Mouse (Mus musculus): ENCODE measurements at regions not wholly inside any gene's neighbourhood (a gene's known extent, or its start where the extent isn't known, plus 50 kb on each side); places are given as distances from the start of the nearest gene placed in this dataset.
A peak's percentile ranks its signal among the peaks of the same experiment; 100 is the strongest.

DNA sequence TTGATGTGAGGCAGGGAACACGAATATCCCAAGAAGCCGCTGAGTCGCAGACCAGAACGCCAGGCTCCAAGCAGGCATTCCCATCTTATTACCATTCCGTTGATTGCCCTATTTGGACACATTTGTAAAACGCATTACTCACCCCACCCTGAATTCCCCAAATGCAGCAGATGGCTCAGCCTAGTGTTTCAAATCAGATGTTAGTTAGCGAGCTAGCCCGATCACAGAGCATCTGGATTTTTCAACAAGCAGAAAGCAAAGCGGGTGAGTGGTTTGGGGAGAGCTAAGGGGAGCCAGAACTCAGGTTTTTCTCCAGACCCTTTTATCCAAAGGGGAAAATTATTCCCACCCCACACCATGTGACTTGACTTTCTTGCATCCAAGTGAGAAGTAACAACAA, 273.2 kb downstream of the Rwdd3 start:
- DNase-seq (ENCODE audit: low spot score) = peak; percentile 26

DNA sequence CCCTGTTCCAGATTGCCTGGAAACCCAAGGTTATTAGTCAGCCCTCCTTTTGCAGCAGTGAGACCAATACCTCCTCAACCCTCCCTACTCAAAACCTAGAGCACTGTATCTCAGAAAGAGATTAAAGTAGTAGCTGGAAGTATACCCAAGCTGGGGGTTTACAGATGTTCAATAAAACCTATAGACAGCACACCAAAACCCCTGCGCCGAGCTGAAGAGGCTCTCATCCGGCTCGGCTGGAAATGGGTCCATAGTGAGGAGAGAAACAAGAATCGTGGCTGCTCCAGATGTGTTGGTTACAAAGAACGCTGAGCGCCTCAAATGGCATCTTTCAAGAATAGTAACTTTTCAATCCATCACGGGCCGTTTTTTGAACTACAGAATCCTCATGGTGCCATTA, 273.7 kb downstream of the Rwdd3 start:
- no peak for DNase-seq (ENCODE audit: low spot score)

DNA sequence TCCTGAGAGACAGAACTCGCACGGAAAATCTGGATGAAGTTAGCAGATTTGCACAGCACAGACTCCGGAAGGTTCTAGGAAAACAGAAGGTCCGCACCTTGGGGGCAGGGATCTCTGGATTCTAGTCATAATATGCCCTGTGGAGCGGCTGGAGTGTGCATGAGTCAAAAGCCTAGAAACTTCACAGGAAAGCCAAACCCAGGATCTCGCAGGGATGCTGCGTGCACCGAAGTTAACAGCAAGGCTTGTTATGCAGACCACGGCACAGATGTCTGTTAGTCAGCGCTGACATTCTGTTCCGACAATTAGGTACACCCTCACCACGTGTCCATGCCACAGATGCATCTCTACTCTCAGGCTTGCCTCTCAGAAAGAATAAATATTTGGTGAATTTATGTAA, 274.3 kb downstream of the Rwdd3 start:
- DNase-seq (ENCODE audit: low spot score) = no peak

DNA sequence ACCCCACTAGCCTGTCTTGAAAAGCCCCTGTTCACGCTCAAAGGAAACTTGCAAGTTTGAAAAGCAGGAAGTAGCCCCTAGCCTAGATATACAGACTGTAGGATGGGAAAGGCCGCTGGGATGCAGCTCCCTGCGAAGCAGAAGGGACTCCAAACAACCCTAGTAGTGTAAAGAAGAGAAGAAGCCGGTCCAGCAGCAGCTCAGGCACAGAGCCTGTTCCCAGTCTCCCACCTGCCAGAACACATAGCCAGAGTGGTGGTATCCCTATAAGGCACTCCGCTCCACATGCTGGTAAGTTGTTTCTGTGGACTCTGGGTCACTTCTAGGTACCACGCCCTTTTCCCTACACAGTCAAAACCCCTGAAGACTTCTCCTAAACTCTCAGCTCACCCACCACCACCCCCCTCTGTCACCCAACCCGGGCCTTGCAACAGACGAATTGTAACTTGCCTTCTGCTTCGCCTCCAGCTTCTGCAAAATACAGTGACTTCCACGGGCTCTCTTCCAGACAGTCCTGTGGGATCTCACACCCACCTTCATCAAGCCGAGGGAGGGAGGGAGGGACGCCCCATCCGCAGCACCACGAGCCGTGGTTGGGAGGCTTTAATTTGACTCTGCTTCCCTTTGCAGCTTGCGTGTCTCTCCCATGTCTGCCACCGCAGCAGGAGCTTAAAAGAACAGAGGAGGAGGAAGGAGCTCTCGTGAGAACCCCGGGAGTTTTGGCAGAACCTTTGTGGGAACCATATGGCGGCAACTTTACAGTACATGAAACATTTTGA, 285.2 kb downstream of the Rwdd3 start:
- DNase-seq (ENCODE audit: low spot score) = no peak

DNA sequence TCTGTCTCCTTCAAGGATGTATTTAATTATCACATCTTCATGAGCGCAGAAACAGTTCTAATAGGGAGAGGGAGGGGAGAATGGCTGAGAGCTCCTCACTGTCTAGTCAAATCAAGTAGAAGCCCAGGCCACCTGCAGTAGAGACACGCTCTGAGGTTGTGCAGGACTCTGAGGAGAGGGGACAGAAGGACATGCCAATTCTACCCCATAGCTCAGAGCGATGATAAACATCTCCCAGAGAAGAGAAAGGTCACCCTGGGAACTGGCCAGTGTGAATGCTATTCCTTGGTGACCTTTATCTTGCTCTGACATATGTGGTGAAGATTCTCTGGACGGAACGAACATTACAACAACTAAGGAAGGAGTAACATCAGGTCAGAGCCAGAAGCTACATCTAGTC, 286.1 kb downstream of the Rwdd3 start:
- DNase-seq (ENCODE audit: low spot score) = peak; percentile 18

DNA sequence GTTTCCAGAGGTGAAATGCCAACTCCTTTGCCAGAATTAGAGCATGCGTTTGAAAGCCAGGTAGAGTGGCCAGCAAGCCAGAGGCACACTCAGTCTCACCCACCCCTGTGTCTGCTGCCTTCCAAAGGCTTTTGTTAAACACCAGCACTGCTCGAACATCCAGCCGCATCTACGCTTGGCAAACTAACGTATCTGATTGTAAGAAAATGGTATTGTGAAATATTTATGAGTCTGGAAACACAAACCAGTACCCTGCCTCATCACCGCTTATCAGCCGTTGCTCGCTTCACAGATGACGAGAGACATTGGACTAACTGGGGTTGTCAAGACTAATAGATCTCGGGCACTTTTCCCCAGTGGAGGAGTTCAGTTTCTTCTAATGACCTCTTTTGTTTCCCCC, 287.3 kb downstream of the Rwdd3 start:
- DNase-seq (ENCODE audit: low spot score) = no peak

DNA sequence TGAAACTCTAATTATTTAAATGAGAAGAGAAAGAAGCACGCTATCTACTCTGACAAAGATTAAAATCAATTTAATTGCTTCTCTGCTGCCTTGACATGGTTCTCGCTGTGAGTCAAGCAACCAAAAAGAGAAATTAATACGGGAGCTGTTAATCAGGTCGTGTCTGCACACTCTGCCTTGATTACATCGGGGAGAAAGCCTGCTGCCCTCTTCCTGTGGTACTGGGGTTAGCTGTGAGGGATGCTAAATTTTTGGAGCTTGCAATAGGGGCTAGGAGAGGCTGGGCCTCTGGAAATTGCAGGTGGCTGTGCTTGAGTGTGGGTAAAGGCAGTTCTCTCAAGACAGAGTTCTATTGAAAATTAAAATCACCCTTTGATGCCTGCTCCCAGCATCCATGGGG, 287.8 kb downstream of the Rwdd3 start:
- peak; percentile 18 for DNase-seq (ENCODE audit: low spot score)

DNA sequence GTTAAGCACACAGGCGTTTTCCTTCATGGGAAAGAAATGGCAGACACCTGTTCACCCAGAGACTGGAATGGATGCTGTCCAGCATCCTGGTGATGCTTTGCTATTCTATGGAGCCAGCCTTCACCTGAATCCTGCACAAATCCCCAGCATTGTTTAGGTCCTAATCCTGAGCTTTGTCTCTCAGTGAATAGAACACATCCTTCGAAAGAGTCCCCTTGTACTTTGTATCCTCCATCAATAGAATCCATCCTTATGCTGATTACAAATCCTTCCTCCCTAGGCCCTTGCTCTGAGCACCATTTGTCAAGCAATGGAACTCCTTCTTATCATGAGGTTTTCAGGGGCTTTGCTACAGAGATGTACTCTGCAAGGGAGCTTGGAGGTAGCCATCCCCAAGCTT, 292.1 kb downstream of the Rwdd3 start:
- no peak for DNase-seq (ENCODE audit: low spot score)

DNA sequence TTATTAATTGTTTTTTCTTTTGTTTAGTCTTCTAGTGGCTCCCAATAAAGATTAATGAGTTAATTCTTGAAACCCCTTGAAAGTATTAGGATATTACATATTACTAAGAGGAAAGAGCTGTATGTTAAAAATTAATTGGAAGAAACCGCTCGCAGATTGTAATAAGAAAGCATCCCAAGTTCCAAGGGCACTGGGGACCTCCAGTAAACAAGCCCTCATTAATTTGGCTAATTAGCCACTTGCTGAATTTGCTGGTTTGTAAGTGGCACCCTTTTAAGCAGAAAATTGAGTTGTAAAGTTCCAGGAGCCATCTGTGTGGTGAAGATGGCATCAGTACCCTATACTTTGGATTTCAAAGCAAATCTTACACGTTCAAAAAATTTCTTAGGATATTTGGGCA, 295.8 kb downstream of the Rwdd3 start:
- DNase-seq (ENCODE audit: low spot score) = no peak

DNA sequence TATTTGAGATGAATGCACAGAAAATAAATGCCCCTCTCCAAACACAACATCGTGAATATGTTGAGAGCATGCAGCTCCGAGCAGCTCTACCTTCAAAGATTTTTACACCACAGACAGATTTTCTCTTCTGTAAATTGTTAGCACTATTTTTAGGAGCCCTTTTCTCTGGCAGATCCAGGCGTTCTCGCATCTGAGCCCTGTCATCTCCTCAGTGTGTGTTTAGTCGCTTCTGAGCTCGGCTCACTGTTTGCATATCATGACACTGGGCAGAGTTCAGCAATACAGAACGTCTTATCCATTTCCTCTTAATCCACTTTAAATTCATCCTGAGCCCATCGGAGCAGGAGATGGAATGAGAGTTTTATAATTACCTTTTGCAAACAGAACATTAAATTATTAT, 306.5 kb downstream of the Rwdd3 start:
- DNase-seq (ENCODE audit: low spot score) = no peak

DNA sequence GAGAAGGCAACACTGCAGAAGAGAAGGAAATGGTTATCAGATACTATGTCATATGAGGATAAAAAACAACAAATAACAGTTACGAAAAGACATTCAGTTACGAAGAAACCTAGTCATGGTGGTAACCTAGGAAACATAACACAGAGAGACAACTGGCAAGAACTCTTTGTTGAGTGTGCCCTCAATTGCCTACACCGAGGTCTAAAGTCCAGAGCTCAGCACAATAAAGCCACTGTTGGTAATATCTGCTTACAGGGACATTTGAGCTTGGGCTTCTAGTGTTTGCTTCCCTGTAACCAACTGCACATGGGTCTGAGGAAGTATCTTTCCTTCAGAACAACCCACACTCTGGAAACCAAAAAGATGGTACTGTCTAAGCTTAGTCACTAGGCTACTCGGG, 309.9 kb downstream of the Rwdd3 start:
- DNase-seq (ENCODE audit: low spot score) = no peak

DNA sequence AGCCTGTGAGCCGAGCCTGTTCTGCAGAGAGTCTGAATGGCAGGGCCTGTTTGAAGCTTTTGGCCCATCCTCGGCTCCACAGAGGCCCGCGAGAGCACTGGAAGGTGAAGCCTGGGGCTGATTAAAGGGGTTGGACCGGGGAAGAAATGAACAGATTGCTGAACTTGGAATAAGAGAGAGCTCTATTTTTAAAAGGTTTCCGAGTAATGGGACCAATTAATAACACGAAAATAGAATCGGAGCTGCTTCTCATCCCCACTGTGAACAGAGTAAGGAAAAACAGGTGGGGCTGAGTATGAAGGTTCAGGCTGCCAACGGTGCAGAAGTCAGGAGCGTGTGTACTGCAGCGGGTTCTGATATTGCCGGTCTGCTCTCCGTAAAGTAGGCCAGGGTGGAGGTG, 313.2 kb downstream of the Rwdd3 start:
- DNase-seq (ENCODE audit: low spot score) = no peak

DNA sequence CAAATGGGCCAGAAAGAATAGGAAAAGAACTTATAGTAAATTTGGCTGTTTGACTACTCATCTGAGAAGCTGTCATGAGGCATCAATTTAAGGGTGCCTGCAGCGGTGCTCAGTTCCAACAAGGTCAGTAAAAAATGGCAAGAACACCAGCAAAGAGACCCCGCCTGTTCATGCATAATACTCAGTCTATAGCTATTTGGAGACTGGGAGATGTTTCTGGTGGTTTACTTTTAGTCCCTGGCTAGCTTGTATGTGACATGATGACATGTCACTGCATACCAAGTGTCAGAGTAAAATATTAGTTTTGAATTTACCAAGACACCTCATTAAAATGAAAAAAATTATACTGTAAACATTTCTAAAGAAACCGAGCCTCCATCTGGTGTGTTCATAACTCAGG, 317.2 kb downstream of the Rwdd3 start:
- no peak for DNase-seq (ENCODE audit: low spot score)

DNA sequence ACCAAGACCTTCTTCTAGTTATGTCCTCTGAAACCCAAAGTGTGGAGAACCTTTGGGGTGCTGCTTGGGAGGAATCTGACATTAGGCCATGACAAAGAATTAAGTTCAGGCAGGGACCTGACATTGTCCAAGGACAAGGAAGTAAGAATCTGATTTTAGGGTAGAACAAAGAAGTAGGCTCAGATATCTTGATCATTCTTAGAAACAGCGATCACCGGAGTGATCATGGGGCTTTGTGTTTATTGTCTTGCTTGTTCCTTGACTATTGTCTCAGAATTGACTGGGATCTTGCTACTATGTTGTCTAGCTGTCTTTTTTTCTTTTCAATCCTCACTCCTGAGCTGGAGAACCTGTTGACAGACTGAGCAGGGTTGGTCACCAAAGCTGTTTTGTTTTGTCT, 327.9 kb downstream of the Rwdd3 start:
- DNase-seq (ENCODE audit: low spot score) = no peak

DNA sequence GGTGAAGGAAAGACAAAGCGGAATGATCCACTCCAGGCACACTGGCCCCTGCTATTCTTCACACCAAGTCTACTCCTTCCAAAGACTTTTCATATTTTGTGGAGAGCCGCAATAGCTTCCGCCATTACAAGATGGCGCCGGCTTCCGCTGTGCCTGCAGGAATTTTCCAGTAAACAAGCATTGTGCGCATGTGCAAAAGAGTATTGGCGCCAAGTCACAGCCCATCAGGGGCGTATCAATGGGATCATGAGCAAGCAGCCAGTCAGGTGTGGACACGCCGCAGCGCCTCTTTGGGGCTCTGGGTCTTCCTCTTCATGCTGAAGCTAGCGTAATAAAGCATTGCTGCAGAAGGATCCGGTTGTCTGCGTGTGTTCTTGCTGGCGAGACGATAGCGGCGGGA, 348.0 kb downstream of the Rwdd3 start:
- no peak for DNase-seq (ENCODE audit: low spot score)

DNA sequence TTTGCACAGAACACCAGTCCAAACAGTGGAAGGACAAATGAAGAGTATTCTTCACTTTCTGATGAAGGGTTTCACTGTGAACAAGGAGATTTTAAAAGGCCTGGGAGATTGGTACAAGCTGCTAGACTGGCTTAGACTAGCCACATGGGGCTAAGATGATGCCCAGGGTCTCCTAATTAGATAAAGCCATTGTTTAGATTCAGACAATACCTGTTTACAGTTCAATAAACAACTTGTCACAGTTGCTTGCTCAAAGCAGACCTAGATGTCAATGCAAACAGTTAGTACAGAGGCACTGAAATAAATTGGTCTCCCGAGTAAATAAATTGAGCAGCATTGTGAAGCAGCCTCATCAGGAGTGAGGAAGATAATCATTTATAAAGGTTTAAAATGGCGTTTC, 359.6 kb downstream of the Rwdd3 start:
- no peak for DNase-seq (ENCODE audit: low spot score)

DNA sequence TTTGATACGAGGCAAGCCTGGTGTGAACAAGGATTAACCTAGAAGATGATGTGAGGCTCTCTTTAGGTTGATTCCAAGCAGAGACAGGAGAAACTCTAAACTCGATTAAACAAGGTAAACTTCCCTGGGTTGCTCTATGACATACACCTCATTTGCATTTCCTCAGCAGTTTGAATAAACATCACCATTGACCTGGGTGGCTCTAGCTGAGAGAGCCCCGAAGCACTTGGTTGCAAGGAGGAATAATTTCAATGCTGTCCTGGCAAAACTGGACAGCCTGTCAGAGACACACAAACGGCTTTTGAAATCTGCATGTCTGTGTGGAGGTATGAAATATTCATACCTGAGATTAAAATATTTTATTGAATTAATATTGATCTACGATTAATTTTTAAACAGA, 361.0 kb downstream of the Rwdd3 start:
- DNase-seq (ENCODE audit: low spot score) = no peak

DNA sequence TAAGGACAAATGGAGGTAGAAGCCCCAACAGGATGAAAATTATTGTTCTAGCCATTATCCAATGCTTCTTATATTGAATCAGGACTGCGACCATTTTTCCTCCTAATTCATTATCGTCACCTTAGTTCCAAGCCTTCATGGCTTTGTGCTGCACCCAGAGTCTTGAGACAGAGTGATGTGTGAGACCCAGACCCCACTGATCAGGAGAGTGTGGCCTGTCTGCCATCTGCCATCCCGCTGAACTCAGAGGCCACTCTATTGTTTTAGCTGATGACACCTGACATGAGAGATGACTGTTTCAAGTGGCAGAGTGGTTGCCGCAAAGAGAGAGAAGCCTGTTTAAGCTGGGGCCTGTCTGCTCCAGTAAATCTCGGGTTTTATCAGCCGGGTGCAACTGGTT, 361.4 kb downstream of the Rwdd3 start:
- DNase-seq (ENCODE audit: low spot score) = no peak

DNA sequence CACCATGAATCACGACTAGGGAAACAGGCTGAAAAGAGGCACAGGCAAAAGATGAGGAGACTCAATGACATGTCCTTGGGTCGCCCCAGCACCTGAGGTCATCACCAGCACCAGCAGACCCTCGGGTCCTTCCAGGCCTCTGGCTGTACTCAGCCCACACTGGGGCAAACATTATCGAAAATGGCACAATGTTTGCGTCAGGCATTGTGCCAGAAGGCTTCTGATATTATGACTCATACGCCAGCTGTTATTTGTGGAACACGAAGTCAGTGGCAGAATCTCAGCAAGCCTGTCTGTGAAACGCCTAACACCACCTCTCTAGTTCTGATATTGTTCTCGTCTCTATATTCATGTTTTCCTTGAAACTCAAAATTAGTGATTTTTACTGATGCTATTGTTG, 384.8 kb downstream of the Rwdd3 start:
- peak; percentile 49 for DNase-seq (ENCODE audit: low spot score)

DNA sequence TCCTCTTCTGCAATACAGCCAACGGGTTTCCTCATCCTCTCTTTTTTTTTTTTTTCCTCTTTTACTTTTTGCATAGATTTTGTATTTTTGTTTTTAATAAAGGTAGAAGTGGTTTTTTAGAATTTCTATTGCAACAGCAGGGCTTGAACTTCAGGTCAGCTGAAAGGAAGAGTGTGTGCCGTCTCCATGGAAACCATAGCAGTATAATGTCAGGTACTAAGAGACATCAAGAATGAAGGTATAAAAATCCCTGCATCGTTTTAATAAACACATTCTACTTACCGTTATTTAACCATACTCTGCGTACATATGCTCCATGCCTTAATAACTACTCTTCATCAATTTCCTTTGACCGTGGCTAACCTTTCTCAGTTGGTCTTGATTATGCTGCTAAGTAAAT, 390.0 kb downstream of the Rwdd3 start:
- no peak for DNase-seq (ENCODE audit: low spot score)

DNA sequence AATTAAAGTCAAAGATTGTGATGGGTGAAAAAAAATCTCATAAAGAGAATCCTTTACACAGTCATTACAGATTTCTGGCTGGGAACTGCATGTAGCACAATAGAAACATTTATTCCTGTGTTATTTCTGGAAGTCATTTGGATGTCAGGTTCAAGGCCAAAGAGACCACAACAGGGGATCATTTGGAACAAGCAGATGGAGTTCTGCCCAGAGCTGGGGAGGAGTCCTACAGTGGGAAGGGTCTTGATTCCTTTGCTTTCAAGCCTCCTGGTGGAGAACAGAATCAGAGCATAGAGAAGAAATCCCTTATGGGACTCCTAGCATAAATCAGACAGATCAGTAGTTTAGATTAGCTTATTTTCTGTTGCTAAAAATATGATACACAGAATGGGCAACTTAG, 392.4 kb downstream of the Rwdd3 start:
- DNase-seq (ENCODE audit: low spot score) = no peak

DNA sequence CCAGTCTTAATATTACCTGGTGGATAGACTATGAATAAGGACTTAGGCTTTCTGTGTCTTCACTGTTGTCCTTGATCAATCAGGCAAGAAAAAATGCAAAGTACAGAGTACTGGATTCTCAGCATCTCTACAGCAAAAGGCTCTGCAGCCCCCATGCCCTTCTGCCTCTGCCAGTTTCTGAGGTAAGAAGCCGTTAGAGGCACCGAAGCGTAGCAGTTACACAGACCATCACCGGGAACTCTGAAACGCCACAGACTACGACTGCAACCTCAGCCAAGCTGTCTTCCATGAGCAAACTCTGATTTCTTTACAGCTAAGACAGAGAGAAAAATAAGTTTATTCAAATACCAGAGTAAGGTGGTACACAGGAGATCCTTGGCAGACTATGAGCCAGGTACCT, 396.5 kb downstream of the Rwdd3 start:
- DNase-seq (ENCODE audit: low spot score) = no peak

DNA sequence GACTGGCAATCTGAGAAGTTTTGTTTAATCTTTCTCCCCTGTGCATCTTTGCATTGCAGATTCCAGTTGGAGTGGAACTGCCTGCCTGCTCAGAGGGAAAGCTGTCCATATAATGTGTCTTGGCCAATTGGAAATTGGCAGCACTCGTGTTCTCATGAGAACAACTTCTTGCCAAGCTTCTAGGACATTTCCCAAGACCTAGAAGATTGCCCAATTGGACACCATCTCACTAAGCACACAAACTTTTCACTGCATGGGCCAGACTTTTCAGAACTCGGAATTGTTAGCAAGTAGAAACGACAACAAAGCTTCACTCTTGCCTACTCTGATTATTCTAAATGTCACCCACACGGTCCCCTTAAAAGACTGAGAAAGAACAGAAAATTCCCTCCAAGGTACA, 409.8 kb downstream of the Rwdd3 start:
- no peak for DNase-seq (ENCODE audit: low spot score)

DNA sequence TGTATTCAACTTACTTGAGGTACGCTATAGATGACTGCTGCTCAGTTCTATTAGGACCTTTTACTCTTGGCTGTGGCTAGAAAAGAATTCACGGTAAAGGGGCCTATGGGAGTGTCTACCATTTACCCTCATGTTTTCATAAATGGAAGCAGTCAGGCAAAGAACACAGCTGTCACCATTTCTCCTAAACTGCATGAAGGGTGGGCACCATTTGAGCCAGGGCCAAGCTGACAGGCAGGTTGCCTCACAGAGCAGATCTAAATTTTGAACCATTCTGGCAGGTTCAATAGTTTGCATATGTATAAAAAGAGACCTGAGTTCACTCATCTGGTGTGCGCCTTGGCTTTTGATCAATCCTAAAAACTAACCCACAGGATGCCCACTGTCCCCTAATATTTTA, 410.3 kb downstream of the Rwdd3 start:
- DNase-seq (ENCODE audit: low spot score) = no peak

DNA sequence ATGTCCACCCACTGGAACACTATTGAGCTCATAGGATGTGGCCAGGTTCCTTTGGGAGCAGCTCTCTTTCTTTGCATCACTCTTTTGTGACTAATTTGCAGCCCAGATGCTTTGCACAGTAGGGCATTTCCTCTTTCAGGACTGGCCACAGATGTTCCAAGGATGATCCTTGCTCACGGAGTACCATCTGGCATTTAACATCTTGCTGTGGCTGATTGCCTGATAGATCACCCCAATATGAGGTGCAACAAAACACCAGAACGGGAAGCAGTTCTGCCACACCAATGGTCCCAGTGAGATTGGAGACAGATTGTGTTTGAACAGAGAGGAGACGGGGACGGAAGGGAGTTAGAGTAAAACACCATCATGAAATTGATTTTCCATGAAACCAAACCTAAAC, 423.0 kb downstream of the Rwdd3 start:
- no peak for DNase-seq (ENCODE audit: low spot score)

All from MN1 (cell line).